Mouse (Mus musculus) G1E (cell line): Measurements from ENCODE around the gene Olfr5.

Source experiments
- CTCF ChIP-seq: IDR thresholded peaks from 2 replicates; pipeline ENCODE4 v1.5.1; 2012; ENCODE audit warnings: low read depth, low read length, inconsistent platforms, mixed read lengths
- GATA2 ChIP-seq: IDR thresholded peaks from 2 replicates; pipeline ENCODE4 v1.6.1; 2012; ENCODE audit warnings: low read depth, low read length, inconsistent platforms, borderline replicate concordance
- POLR2AphosphoS5 ChIP-seq: IDR thresholded peaks from 2 replicates; pipeline ENCODE4 v1.6.1; 2012; ENCODE audit warnings: low read depth, low read length, inconsistent platforms; ENCODE audit not compliant: insufficient replicate concordance

DNA sequence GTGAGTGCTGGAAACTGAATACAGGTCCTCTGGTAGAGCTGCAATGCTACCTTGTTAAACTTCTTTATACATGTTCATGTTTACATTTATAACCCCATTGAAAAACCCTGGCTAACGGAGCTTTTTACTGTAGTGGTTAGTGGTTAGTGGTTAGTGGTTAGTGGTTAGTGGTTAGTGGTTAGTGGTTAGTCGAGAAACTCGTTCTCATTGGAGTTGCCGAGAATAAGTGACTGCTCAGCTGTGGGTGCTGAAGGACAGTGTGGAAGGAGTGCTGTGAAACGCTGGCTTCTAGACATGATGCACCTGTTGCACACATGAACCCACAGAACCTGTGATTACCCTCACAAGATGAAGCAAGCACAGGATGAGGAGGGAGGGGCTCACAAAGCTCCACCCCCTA, 39.0 kb downstream of the Olfr5 start:
- TF ChIP-seq POLR2AphosphoS5 (no peak), CTCF (no peak), GATA2 (no peak)
